Mouse (Mus musculus) olfactory bulb, adult 2 months (tissue): ENCODE measurements around the gene Acnat1. TPM values are rescaled to one million over a fixed set of nuclear protein-coding genes. Genes with fewer than 3 reads are reported as not detected.
"Not testable (repeated sequence)": the region's sequence is repeated elsewhere in the genome, so short reads cannot be mapped to it uniquely, and the experiment has no call there.

Experiments
- H3K27ac ChIP-seq: fragments of 200-500 bp; 2 replicates; pipeline ENCODE4 v1.5.1; 2012; ENCODE audit warnings: low read depth, low read length; ENCODE audit not compliant: insufficient read depth
- H3K4me1 ChIP-seq: fragments of 200-500 bp; 2 replicates; pipeline ENCODE4 v1.6.1; 2012; ENCODE audit warnings: low read length; ENCODE audit not compliant: control insufficient read depth, insufficient read depth
- H3K4me3 ChIP-seq: fragments of 200-500 bp; 2 replicates; pipeline ENCODE4 v1.5.1; 2012; ENCODE audit warnings: mild to moderate bottlenecking, low read depth, low read length, moderate library complexity; ENCODE audit not compliant: insufficient read depth
- CTCF ChIP-seq: fragments of 200-500 bp; IDR thresholded peaks from 2 replicates; pipeline ENCODE4 v1.5.1; 2012; ENCODE audit warnings: low read depth, mild to moderate bottlenecking, low read length, moderate library complexity; ENCODE audit not compliant: insufficient read depth
- POLR2A ChIP-seq: fragments of 200-500 bp; IDR thresholded peaks from 2 replicates; pipeline ENCODE4 v1.6.1; 2012; ENCODE audit warnings: mild to moderate bottlenecking, low read depth, low read length, moderate library complexity; ENCODE audit not compliant: insufficient read depth
- WGBS: fragments of 180-500 bp; shearing (Covaris S2); methylation state at CpG from one replicate; pipeline ENCODE4 v1.1.7; 2018; 5-methylcytosine and 5-hydroxymethylcytosine counted together
- polyA plus RNA-seq: library from polyadenylated mRNA; stranded (reverse); fragments of >200 nt; gene quantifications from 2 replicates; pipeline ENCODE4 v1.2.4, GENCODE M21; 2012; ENCODE audit warnings: low replicate concordance; ENCODE audit not compliant: missing spikeins, insufficient read depth, insufficient read length

Acnat1 gene
- not detected in 2 replicates for polyA plus RNA-seq

DNA sequence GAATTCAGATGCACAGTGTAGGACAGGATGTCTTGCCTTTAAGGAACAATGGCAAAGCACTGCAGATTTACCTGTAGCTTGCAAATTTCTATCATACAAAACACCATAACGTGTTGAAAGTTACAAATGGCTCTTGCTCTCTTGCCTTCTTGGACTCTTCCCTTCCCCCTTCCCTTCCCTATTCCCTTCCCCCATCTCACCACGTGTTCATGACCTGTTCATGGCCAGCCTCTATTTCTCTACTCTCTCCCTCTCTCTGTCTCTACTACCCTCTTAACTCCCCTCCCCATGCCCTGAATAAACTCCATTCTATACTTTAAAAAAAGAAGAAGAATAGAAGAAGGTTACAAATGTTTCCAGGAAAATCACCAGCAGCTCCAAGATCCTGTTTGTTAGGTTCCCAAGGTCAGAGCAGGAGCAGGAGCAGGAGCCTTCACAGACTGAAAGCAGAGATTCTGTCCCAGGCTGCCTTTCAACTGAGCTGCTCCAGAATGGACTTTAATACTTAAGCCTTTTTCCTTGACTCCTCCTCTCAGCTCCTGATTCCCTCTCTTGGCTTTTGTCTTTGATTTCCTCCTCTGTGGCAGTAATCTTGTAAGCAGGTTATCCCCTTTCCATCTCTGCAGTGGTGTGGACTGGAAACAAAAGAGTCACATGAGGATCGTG, at the start of gene Acnat1:
Gene Acnat1 (minus strand): TSS at position 478 of the 666 bp plus-strand sequence.
- H3K27ac ChIP-seq, result no peak within 1 kb of the TSS
- TF ChIP-seq POLR2A, result no peak
- no peak for TF ChIP-seq CTCF
- no peak within 1 kb of the TSS for H3K4me3 ChIP-seq
- WGBS, result 49% methylated on average over 3 of the region's 3 CpGs
- H3K4me1 ChIP-seq, result peaks cover 3% of the 10 kb centered on the region

DNA sequence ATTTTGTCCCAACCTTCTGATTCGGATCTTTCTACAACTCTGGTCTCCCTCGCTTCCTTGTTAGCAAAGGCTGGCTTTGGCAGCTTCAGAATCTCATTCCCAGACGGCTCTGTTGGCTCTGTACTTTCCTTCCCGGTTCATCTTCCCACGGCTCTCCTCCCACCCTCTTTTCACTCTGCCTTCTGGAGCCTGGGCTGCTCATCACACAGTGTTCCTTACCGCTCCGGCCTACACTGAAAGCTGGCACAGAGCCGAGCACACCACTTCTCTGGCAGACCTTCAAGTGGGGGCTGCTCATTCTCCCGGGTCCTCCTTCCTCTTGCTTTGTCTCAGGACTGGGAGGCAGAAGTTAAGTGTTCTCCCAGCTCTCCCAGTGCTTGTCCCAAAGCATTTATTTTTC, 48.9 kb upstream of the Acnat1 start:
- no peak overlapping the region; the same call in 1 of the 2 replicates for H3K4me3 ChIP-seq
- peaks cover 9% of the 10 kb centered on the region for H3K4me1 ChIP-seq
- WGBS, result 30% methylated on average over 9 of the region's 9 CpGs
- no peak overlapping the region for H3K27ac ChIP-seq
- no peak for TF ChIP-seq POLR2A
- TF ChIP-seq CTCF, result no peak

DNA sequence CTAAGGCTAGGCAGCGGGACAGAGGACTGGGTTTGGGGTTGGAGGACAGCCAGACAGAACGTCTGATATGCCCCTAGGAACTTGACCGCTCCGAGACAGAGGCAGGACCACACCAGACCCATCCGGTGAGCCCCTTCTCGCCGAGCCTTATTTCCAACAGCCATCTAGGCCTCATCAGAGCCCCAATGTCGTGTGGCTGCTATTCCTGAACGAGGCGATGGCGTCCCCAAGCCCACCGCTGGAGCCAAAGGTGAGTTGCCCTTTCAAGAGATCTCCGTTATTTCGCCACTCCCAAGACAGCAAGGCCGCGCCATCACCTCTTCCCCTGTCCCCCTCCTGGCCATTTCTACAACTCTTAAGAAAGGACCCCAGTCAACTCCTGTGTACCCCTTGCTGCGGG, 47.6 kb upstream of the Acnat1 start:
- no peak for TF ChIP-seq CTCF
- TF ChIP-seq POLR2A, result no peak
- H3K4me3 ChIP-seq, result peak overlapping the region; percentile 59
- H3K27ac ChIP-seq, result no peak overlapping the region
- 0% methylated on average over 17 of the region's 17 CpGs for WGBS
- H3K4me1 ChIP-seq, result peaks cover 9% of the 10 kb centered on the region

GRCm38 (mm10) chr4:49520572-49521340, 47.0 kb upstream of the Acnat1 start, which contains the start of the genes Mrpl50 and Zfp189:
TSS of gene Mrpl50 (minus strand) at chr4:49521093.
TSS of gene Zfp189 (plus strand) at chr4:49521176.
- WGBS, result under 1% methylated on average over 41 of the region's 41 CpGs
- Histone ChIP-seq H3K4me1 (peaks cover 9% of the 10 kb centered on the region), H3K27ac (0 out of 2 replicates have a peak within 1 kb of the TSS, but pooled peaks have one; percentile 32), H3K4me3 (peak within 1 kb of the TSS; percentile 61)
- TF ChIP-seq POLR2A (peak; percentile 76), CTCF (no peak)

DNA sequence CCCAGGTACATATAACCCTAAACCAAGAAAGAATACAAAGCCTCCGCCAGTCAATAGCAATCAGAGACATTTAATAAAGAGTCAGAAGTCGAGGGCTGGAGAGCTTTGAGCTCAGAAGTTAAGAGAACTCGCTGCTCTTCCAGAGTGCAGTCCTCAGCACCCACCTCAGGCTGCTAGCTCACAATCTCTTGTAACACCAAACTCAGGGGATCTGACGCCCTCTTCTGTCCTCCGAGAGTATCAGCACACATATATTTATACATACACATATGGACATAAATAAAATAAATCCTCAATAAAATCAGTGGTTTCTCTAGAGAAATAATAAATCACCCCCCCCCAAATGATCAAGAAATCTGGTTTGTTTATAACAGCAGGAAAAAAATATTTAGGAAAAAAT, 45.8 kb upstream of the Acnat1 start:
- 81% methylated on average over 5 of the region's 5 CpGs for WGBS
- TF ChIP-seq CTCF, result no peak
- no peak for TF ChIP-seq POLR2A
- Histone ChIP-seq H3K4me1 (peaks cover 9% of the 10 kb centered on the region), H3K27ac (no peak overlapping the region), H3K4me3 (no peak overlapping the region)

GRCm38 (mm10) chr4:49514441-49514840, 40.7 kb upstream of the Acnat1 start:
- Histone ChIP-seq H3K4me1 (peaks cover 4% of the 10 kb centered on the region; the same call in 1 of the 2 replicates), H3K4me3 (no peak overlapping the region), H3K27ac (no peak overlapping the region)
- TF ChIP-seq POLR2A (no peak), CTCF (no peak)
- 98% methylated on average over 6 of the region's 6 CpGs for WGBS

DNA sequence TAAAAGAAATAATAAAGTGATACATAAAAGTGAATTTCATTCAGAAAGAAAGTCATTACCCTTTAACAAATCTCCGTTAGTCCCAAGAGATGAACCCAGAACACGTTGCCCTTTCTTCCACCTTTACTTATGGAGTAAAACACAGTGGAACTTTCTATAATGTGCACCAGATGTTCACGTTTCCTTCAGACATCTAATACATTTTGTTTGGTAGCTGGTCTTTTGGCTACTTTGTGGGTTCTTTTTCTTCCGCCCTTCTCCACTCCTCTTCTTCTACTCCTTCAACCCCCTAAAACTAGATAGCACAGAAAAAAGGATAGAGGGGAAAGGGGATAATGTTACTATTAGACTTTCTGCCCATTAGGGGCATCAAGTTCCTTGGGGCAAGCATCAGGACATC, 38.9 kb upstream of the Acnat1 start:
- Histone ChIP-seq H3K4me1 (no peaks in the 10 kb centered on the region), H3K4me3 (no peak overlapping the region), H3K27ac (no peak overlapping the region)
- WGBS, result 92% methylated on average over 4 of the region's 4 CpGs
- no peak for TF ChIP-seq POLR2A
- TF ChIP-seq CTCF, result no peak

DNA sequence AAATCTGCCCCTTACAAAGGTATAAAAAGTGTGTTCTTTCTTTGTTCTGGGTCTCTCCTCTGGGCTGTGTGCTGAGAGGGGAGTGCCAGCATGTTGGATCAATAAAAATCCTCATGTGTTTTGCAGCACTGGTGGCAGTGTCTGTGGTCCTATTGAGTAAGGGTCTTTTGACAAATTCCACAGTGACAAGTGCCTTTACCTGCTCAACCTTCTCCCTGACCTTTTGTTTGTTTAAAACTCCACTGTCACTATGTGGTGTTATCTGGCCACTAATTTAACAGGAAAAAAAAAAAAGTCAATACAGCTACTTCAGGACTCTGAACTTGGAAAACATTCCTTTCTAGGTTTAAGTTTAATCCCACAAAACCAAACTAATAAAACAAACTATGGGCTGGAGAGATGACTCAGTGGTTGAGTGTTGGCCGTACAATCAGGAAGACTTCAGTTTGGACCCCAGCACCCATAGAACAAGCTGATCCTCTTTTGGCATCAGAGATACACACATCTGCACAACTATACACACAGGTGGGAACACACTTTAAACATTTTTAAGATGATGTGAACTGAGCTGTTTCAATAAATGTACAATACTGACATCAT, 36.6 kb upstream of the Acnat1 start:
- 97% methylated on average over 1 of the region's 1 CpGs for WGBS
- H3K27ac ChIP-seq, H3K4me1 ChIP-seq, H3K4me3 ChIP-seq: not testable (repeated sequence)

- no peak overlapping the region for H3K27ac ChIP-seq
- TF ChIP-seq CTCF (no peak), POLR2A (no peak)
- no peak overlapping the region for H3K4me3 ChIP-seq
- H3K4me1 ChIP-seq, result no peaks in the 10 kb centered on the region
- WGBS, result 99% methylated on average over 2 of the region's 2 CpGs
Measured at GRCm38 (mm10) chr4:49509183-49509582, 35.5 kb upstream of the Acnat1 start.
